Mouse (Mus musculus) cerebellum, adult 2 months (tissue): Measurements from ENCODE around the gene Zbtb7b.

Experiments
- CTCF ChIP-seq: fragments of 200-500 bp; IDR thresholded peaks from 2 replicates; pipeline ENCODE4 v1.5.1; 2011; ENCODE audit warnings: low read depth, mild to moderate bottlenecking, control low read depth, low read length, moderate library complexity, borderline replicate concordance; ENCODE audit not compliant: insufficient read depth
- POLR2A ChIP-seq: fragments of 200-500 bp; IDR thresholded peaks from 2 replicates; pipeline ENCODE4 v1.6.1; 2011; ENCODE audit warnings: low read length, control low read depth, borderline replicate concordance; ENCODE audit not compliant: insufficient read depth

DNA sequence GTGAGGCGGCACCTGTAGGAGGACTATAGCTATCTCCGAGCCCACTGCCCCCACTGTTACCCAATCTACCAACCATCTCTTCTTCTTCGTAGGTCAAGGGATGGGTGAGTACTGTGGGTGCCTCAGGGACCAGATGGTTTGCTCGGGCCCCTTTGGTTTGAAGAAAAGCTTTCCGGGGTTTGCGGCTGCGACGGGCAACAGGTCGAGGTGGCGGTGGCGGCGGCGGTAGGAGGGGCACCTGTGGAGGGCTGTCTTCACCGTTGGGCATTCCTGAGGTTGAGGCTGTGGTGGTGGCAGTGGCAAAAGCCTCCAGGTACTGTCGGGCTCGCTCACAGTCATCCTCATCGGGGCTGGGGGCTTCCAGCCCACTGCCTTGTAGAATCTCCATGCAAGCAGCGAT, 13.9 kb downstream of the Zbtb7b start:
- no peak for TF ChIP-seq CTCF
- TF ChIP-seq POLR2A, result no peak
